Mouse (Mus musculus): ENCODE measurements around the gene Gon7.

The Gon7 gene

DNA sequence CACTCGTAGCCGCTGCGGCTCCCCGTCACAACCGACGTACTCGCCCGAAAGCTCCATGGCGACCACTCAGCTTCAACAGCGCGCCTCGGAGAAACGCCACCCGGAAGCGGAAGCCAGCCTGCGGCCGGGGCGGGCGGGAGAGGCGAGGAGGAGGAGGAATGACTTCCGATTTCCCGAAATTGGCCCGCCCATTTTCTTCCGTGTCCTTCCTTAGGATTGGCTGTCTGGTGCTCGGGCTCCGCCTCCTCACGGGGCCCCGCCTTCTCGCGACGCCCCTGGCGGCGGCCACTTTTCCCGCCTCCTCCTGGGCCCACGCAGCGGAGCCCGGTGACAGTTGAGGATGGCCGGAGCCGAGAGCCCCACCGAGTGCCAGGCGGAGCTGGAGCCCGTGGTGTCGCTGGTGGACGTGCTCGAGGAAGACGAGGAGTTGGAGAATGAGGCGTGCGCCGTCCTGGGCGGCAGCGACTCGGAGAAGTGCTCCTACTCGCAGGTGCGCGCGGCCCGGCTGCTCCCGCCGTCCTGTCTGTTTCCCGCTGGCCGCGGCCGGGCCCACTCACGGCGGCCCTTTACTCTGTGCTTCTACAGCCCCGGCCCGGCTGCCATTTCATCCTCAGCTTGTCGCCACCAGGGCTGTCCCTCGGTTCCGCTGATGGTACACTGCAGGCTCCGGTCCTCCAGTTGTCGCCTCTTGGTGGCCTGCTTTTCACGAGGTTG is at the start of gene Gon7, which contains the start of the genes Gm28051 and Ubr7:
Gene Gon7 (minus strand): TSS at position 115 of the 714 bp plus-strand sequence.
Gene Gm28051 (minus strand): TSS at position 77 of the 714 bp plus-strand sequence.
Gene Ubr7 (plus strand): TSS at position 279 of the 714 bp plus-strand sequence.
- peak; percentile 92 to 93 for DNase-seq (ENCODE audit: low read depth in 1 of 2, low spot score in 2 of 2)

DNA sequence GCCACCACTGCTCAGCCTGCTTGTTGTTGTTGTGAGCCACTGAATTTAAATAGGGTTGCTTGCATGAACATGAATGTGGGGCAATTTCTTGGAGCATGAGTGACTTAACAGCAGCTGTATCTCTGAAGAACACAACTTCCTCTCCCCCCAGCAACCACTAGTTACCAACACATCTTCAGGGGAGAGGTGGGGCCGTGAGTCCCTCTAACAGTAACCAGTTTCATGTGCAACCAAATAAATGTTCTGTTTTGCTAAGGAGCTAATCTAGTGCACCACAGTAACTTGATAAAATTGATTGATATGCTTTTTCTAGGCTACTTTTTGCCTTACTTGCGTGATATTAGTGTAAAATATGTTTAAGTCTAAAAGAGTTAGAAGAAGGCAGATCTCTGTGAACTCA is 41.9 kb upstream of the Gon7 start:
- no peak for DNase-seq (ENCODE audit: low read depth in 1 of 2, low spot score in 2 of 2)

DNA sequence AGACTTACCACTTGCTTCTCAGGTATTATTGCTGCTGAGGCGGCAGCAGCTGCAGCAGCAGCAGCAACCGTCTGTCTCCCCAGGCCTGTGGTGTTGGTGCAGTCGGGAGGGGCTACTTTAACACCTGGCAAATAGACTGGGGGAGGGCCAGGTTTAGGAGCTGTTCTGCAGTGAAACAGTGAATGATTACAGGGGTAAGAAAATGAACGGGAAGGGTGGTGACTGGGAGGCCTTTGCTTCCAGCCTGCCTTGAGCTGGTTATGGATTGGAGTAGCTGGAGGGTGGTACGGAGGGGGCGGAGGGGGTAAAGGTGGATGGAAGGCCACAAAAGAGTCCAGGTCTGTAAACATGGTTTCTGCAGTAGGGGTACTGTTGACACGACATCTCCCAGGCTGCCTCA is 30.3 kb upstream of the Gon7 start:
- DNase-seq (ENCODE audit: low read depth in 1 of 2, low spot score in 2 of 2), result no peak

DNA sequence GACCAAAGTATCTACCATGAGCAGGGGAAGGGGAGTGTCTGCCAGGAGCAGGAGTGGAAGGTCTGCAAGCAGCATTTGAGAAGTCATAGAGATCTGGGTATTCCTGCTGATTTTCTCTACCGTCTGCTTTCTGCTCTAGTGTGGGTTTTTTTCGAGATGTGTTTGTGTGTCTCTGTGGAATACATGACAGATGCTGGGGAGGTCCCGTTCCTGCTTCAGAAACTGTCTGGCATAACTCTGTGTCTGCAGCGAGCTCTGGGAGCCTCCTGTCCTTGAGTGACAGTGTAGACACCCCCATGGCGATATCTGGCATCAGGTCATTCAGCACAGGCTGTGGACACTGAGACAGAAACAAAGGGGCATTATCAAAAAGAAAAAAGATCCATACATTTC is 28.0 kb upstream of the Gon7 start:
- no peak for DNase-seq (ENCODE audit: low read depth in 1 of 2, low spot score in 2 of 2)

DNA sequence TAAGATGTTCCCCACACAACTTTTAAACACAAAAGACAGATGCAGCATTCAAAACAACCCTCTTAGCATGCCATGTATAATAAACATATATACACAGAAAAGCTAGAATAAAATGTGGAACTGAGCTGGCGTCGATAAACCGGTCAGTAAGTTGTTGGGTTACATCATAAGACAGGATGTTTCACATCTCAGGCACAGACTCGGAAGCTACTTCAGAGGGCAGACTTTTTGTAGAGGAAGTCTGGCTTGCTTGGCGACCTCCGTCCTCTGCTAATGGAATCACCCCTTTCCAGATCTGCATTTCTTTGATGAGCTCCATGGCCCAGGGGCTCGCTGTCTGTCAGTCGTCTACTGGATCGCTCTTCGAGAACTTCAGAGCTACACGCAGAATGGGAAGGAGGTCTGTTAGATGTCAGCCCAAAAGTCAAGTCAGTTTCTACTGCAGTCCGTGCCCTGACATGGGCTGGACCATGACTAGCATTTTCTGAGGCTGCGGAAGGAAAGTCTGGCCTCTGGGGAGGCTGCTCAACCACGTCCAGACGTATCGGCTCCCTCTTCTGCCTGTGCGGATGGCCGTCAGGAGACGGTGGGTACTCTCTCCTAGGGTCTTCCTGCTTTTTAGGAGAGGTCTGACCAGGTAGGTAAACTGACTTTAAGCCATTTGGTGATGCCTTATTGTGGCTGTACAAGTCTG is 27.4 kb upstream of the Gon7 start:
- DNase-seq (ENCODE audit: low read depth in 1 of 2, low spot score in 2 of 2), result no peak

DNA sequence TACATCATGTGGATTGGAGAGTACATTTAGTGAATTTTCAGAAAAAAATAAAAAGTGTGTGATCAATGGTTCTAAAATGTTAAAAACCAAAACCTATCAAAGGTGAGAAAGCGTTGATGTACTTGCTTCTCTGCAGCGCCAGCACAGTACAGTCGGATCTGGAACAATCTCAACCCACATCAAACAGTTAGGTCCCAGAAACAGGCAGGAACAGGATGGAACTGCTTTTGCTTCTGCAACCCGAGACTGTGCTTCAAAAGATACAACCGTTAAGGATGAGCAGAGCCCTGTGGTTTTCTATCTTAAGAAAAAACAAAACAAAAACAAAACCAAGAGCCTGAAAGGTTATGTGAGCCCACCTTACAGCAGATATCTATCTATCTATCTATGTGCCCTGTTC is 25.2 kb upstream of the Gon7 start:
- DNase-seq (ENCODE audit: low read depth in 1 of 2, low spot score in 2 of 2), result no peak

DNA sequence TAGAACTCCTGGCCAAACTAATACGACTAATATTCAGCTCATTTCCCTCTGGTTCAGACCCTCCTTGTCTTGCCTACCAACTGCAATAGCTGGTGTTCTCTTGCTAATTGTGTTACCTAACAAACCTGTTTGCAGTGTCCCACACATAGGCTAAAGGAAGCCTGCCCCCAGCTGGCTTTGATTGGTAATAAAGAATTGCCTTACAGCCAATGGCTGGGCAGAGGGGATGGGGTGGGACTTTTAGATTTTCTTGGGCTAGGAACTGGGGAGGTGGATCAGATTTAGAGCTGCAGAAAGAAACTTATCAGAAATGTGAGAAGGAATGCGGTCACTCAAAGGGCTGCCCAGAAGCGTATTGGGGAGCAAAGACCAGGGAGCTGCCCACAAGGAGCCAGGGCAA is 21.8 kb upstream of the Gon7 start:
- no peak for DNase-seq (ENCODE audit: low read depth in 1 of 2, low spot score in 2 of 2)

DNA sequence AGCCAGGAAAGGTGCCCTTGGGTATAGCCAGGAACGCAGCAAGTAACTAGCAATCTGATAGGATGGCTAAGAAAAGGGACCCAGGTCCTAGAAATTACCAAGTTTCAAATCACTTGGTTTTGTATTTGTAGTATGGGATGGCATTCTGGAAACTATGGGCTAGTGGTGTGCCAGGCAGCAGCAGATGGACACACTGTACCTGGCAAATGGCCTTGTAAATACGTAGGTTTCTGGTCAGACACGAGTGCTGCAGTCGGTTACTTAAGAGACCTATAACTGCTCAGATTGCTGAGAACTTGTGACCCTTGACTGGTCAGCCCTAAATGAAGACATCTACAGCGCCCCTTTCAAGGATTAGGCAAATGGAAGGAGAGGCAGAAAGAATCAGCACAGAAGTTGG is 20.5 kb upstream of the Gon7 start:
- no peak for DNase-seq (ENCODE audit: low read depth in 1 of 2, low spot score in 2 of 2)

DNA sequence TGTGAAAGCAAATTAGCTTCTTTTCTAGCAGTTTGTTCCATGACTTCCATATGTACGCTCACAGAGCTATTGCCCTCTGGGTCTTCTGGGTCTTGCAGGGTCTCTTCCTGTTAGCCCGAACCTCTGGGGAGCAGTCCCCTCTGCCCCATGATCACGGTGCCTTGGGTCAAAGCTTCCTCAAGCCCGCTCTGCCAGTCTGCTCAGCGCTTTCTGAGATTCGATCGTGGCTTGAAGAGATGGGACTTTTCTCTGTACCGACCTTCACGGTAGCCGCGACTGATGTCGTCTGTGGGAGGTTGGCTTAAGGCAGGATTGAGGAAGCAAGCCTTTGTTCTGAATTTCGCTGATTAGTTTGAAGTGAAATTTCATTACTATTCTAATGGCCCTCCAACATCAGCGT is 18.4 kb upstream of the Gon7 start:
- DNase-seq (ENCODE audit: low read depth in 1 of 2, low spot score in 2 of 2), result no peak

DNA sequence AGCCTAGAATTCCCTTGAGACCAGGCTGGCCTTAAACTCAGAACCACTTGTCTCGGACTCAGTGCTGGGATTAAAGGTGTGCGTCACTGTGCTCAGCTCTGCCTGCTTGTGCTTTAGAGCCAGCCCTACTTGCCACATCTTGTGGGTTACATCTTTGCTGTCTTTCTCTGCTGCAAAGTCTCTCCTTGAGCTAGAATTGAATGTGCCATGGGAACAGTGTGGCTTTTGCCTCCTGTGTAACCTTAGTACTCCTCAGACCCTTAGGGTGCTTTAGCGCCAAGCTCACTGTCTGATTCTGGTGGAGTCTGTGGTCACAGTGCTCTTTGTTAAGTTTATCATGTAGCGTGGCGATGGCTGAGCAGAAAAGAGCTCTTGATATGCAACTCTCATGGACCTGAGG is 15.1 kb upstream of the Gon7 start:
- no peak for DNase-seq (ENCODE audit: low read depth in 1 of 2, low spot score in 2 of 2)

DNA sequence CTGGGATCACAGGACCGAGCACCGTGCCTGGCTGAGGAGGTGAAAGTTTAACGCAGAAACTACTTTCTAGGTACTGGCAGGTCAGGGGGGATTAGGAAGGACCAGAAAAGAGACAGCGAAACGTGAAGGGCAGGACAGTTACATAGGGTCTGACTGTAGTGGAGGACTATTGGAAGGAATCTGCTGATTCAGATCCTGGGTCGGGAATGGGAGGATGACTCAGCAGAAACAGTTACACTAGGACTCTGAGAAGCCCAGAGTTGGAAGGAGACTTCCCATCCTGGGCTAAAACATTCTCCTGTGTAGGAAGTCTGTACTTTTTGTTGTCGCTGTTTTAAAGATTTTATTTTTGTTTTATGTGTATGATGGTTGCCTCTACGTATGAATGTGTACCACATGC is 14.0 kb upstream of the Gon7 start:
- no peak for DNase-seq (ENCODE audit: low read depth in 1 of 2, low spot score in 2 of 2)

DNA sequence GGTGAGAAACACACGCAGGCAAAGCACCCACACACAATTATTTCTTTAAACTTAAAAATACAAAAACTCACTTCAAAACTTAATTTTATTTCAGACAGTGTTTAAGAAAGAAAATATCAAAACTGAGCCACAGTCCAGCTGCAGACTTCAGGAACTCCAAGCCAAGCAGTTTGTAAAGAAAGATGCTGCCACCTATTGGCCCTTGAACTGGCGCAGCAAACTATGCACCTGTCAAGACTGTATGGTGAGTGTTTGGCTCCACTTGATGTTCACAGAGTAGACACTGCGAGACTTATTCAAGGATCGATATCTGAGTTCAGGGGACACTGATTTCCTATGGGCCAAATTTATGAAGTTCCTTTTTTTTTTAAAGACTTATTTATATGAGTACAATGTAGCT is 11.4 kb upstream of the Gon7 start:
- no peak for DNase-seq (ENCODE audit: low read depth in 1 of 2, low spot score in 2 of 2)

DNA sequence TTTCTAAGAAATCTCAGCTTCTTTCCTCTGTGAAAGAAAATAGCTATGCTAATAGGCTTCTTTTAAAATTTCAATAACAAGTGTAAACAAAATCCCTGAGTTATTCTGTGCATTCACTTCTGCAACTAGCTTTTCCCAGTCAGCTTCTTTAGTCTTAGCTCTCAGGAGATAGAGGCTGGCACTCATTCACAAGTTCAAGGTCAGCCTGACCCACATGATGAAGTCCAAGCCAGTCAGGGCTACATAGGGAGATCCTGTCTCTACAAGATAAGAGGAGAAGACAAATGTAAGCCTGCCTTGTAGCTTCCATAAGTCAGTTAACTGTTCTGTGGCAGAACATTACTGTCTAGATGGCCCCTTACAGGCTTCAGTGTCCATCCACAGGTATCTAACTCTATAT is 6.1 kb upstream of the Gon7 start:
- DNase-seq (ENCODE audit: low read depth in 1 of 2, low spot score in 2 of 2), result no peak

DNA sequence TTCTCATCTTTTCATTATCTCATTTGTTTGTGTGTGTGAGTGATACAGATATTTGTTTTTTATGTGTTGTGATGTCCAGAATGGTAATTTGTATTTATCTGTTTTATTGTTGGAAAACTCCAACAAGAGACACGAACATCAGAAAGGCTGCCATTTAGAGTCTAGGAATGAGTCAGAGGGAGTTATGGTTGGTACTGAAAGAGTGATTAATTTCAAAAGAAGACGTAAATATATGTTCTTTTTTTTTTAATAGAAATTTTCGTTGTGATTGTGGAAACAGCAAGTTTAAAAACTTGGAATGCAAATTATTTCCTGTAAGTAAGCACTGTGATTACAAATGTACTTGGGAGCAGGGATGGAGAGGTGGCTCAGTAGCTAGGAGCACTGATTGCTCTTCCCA is 4.1 kb upstream of the Gon7 start:
- no peak for DNase-seq (ENCODE audit: low read depth in 1 of 2, low spot score in 2 of 2)

DNA sequence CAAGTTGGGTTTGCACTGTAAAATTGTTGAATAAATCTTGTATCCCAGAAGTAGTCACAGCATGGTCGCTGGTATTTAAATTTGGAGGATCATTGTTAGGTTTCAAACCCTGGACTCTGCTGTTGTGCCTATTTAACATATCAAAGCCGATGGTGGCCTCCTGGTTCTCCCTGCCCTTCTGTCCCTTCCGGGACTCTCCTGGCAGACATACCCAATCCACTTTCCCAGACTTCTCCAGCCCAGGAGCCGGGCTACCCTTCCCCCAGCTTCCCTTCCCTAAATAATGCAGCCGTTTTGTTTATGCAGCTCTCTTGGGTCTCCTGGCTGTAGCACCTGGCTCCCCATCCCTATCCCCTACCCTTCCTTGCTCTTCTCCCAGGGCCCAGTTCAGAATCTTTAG is 1.3 kb upstream of the Gon7 start:
- no peak for DNase-seq (ENCODE audit: low read depth in 1 of 2, low spot score in 2 of 2)

DNA sequence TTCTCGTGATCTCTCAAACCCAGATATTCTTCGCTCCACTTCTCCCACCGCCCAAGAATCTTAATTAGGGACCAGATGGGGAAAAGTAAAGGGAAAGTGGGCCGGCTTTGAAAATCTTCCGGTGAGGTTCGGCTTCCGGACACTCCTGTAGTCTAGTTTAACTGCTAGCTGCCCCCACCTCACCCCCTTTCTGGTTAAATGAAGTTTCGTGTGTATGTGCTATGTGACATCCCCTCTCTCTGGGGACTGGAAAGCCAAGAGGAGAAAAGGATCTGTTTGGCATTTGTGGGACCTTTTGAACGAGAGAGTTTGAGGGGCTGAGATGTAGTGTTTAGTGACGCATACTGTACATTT is 777 bp upstream of the Gon7 start, which contains the start of gene Gm20604:
Gene Gm20604 (minus strand): TSS at position 270 of the 354 bp plus-strand sequence.
- DNase-seq (ENCODE audit: low read depth in 1 of 2, low spot score in 2 of 2), result no peak

DNA sequence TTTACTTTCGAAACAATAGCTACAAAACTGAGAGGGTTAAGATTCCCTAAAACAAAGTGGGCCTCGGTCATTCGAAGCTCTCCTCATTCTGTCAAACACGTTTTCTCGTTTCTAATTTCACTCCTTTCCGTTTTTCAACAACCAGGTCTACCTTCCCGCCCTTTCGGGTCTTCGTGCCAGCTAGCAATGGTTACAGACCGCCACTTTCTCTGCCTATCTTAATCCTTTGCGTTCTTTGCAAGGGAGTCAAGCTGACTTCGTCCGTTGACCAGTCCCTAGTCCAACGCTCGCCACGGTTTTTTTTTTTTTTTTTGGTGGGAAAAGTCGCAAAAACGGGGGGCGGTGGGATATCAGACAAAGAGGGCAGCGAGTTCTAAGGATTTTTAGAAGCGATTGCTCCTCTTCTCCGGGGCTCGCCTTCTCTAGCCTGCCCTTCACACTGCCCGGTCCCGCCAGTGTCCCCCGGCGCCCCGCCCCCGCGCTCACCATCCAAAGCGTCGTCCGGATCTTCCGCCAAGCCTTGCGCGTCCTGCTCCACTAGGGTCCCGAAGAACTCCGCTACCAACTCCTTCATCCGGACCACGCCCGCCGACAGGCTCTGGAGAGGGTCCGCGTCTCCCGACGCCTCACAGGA is 431 bp downstream of the Gon7 start:
- no peak for DNase-seq (ENCODE audit: low read depth in 1 of 2, low spot score in 2 of 2)

DNA sequence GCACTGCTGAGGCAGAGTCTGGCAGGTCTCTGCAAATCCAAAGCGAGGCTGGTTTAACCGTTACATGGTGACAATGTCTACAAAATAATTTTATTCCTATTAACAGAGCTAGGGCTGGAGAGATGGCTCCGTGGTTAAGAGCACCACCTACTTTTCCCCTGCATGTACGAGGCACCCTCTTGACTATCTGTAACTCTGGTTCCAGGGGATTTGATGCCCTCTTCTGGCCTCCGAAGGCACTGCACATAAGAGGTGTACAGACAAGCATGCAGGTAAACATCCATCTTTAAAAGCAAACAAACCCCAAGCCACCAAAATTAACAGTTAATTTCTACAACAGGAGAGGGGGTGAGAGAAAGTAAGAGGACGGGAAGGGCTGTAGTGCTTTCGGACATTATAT is 1.3 kb downstream of the Gon7 start:
- peak in 1 of 2 experiments; percentile 26 for DNase-seq (ENCODE audit: low read depth in 1 of 2, low spot score in 2 of 2)

DNA sequence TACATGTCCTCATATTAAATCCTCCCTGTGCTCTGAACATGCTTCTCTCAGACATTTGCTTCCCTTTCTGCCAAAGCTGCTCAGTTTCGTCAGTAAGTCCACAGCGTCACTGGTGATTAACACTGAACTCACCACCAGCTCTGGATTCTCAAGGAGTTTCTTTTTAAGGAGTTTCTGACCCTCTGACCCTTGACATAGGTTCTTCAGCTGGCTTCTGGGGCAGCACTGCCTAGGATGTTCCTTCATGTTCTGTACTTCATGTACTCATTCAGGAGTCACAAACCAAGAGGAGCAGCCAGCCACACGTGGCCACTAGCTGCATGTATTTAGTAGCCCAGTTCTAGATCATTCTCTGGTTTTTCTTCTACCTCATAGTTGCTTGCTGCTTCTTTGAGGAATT is 9.3 kb downstream of the Gon7 start:
- DNase-seq (ENCODE audit: low read depth in 1 of 2, low spot score in 2 of 2), result no peak

DNA sequence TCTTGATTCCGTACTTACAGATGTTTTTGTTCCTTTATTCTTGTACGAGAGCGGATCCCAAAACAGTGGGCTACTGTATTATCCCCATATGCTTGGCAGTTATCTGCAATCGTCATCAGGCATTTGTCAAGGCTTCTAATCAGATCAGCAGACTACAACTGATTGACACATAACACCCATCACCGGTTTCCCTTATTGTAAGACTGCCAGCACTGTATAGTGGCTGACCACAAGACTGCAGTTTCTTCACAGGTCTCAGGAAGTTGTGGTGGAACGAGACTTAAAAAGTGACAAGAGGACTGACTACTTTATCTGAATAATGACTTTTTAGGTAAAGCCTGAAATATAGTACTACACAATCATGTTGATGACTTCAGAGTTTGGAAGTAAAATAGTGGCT is 12.8 kb downstream of the Gon7 start:
- peak; percentile 39 to 44 for DNase-seq (ENCODE audit: low read depth in 1 of 2, low spot score in 2 of 2)

DNA sequence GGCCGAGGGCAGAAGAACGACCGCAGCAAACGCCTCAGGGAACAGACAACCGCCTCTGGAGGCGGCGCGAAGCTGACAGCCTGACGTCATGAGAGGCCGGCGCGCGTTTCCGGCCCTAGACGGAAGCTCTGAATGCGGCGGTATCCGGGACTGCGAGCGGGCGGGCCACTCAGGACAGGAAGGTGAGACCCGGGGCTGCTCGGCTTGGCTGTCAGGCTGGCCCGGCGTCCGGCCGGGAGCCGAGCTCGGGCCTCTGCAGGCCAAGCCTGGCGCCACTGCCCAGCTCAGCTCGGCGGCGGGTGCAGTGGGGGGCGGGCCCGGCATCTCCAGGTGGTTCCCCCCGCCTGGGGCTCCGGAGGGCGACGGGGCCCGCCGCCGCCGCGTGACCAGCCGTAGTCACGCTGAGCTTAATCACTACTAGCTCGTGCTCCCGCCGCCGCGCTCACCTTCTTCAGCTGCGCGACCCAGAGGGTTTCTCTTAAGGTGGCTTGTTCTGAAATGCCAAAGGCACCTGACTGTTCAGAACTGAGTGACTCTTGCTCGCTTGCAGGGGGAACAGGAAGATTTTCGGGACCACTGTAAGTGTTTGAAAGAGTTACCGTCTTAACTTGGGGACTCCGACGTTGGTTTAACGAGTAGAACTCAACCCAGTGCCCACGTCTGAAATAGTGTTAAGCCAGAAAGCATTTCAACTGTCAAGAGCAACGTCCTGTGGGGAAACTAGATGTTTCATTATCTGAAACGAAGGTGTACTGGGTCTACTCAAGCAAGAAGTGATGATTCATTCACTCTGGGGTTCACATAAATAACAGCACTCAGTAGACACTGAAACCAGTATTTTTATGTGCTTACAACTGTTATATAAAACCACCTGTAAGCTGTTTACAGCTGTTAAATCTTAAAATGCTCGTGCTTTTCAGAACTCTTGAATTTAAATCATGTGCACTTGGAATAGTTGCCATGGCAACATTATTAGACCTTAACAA is 13.7 kb downstream of the Gon7 start, which contains the start of the genes Moap1 and Tmem251:
Gene Moap1 (minus strand): TSS at position 73 of the 986 bp plus-strand sequence.
Gene Tmem251 (plus strand): TSS at position 174 of the 986 bp plus-strand sequence.
- DNase-seq (ENCODE audit: low read depth in 1 of 2, low spot score in 2 of 2), result peak; percentile 77 to 88
